Mouse (Mus musculus): ENCODE measurements around the gene Tprgl.

Tprgl gene

GRCm38 (mm10) chr4:154160538-154161390 lies at the start of gene Tprgl:
Gene Tprgl (minus strand): TSS chr4:154160666.
- DNase-seq, result peak; percentile 98

- no peak for DNase-seq
These were observed 49.4 kb upstream of the Tprgl start for GRCm38 (mm10) chr4:154209825-154210224.

GRCm38 (mm10) chr4:154209054-154209453 lies 48.6 kb upstream of the Tprgl start:
- no peak for DNase-seq

- DNase-seq, result peak; percentile 63
These were observed 46.8 kb upstream of the Tprgl start for GRCm38 (mm10) chr4:154207261-154207660.

GRCm38 (mm10) chr4:154205392-154205791 lies 44.9 kb upstream of the Tprgl start:
- no peak for DNase-seq

- DNase-seq, result no peak
These were observed 44.1 kb upstream of the Tprgl start for GRCm38 (mm10) chr4:154204532-154204931.

- DNase-seq, result no peak
These were observed 41.0 kb upstream of the Tprgl start for GRCm38 (mm10) chr4:154201511-154201910.

- no peak for DNase-seq
These were observed 38.0 kb upstream of the Tprgl start for GRCm38 (mm10) chr4:154198377-154198961.

- no peak for DNase-seq
These were observed 37.5 kb upstream of the Tprgl start for GRCm38 (mm10) chr4:154197961-154198360.

GRCm38 (mm10) chr4:154188948-154189347 lies 28.5 kb upstream of the Tprgl start:
- no peak for DNase-seq

GRCm38 (mm10) chr4:154186002-154186537 lies 25.6 kb upstream of the Tprgl start:
- DNase-seq, result no peak

- DNase-seq, result no peak
These were observed 24.5 kb upstream of the Tprgl start for GRCm38 (mm10) chr4:154185001-154185400.

GRCm38 (mm10) chr4:154183566-154183965 lies 23.1 kb upstream of the Tprgl start:
- DNase-seq, result no peak

GRCm38 (mm10) chr4:154181001-154181400 lies 20.5 kb upstream of the Tprgl start:
- no peak for DNase-seq

- DNase-seq, result no peak
These were observed 16.8 kb upstream of the Tprgl start for GRCm38 (mm10) chr4:154177257-154177656.

- no peak for DNase-seq
These were observed 11.6 kb upstream of the Tprgl start for GRCm38 (mm10) chr4:154171931-154172604.

- no peak for DNase-seq
These were observed 10.9 kb upstream of the Tprgl start for GRCm38 (mm10) chr4:154171151-154171930.

- peak; percentile 65 for DNase-seq
These were observed 10.2 kb upstream of the Tprgl start, which contains the start of gene Megf6 for GRCm38 (mm10) chr4:154170506-154171150. Gene Megf6 (plus strand): TSS chr4:154170730.

GRCm38 (mm10) chr4:154170021-154170420 lies 9.6 kb upstream of the Tprgl start:
- DNase-seq, result no peak

GRCm38 (mm10) chr4:154167053-154167452 lies 6.6 kb upstream of the Tprgl start:
- peak; percentile 64 for DNase-seq

- peak; percentile 80 for DNase-seq
These were observed 2.8 kb upstream of the Tprgl start for GRCm38 (mm10) chr4:154163296-154163695.

- peak; percentile 79 for DNase-seq
These were observed 417 bp downstream of the Tprgl start for GRCm38 (mm10) chr4:154159961-154160537.

Data from liver (tissue).